In the genomic region with DNA sequence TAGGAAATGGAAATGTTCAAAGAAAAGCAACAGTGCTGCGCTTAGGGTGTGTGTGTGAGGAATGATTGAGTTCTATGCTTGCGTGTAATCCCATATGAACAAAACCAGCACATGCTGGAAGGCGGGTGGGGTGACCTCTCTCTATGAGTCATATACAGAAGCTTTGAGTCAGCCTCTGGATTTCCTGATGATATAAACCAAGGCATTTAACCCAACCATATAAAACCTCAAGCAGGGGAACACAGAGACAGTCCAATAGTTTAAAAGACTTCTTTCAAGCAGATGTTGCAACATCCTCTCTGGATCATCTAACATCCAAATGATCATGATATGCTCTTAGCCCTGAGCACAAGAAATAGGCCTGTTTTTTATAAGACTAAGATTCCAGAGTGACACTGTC, we compare ENCODE assay signal across 29 mouse cellular contexts.
DNase-seq lines count a peak whose midpoint lies in the region; ATAC-seq and TF ChIP-seq lines count a peak whose summit lies in the region.
"Had no signal": no experiment of that assay in that cellular context is flagged by ENCODE, and none has a peak within 500 bp of the region (broad histone marks: within the 10 kb centered on the region; RNA-seq: fewer than 3 reads in every experiment).

No protein-coding gene starts in this region.

- no peak for TF ChIP-seq CTCF in intestine, postnatal 0 days (IDR thresholded peaks at IDR 0.05; ENCODE audit: low read depth)
- TF ChIP-seq CTCF in stomach, postnatal 0 days (IDR thresholded peaks at IDR 0.05; ENCODE audit: low read depth): no peak

- H3K9ac ChIP-seq in intestine, embryonic 16.5 days (ENCODE audit: low read depth, low read length): no peak overlapping the region
- no peak overlapping the region for H3K9ac ChIP-seq in intestine, postnatal 0 days (ENCODE audit: low read depth, low read length)
- no peak overlapping the region for H3K9ac ChIP-seq in stomach, postnatal 0 days (ENCODE audit: low read length)
- no peak overlapping the region for H3K9ac ChIP-seq in liver, embryonic 12.5 days
- H3K9ac ChIP-seq: embryonic facial prominence, embryonic 12.5 days; forebrain, embryonic 12.5 days; forebrain, postnatal 0 days; heart, embryonic 13.5 days; hindbrain, embryonic 14.5 days; kidney, embryonic 15.5 days; lung, embryonic 15.5 days; midbrain, embryonic 12.5 days; neural tube, embryonic 13.5 days had no signal

- no peaks in the 10 kb centered on the region for H3K27me3 ChIP-seq in intestine, embryonic 16.5 days (replicated peaks; ENCODE audit: control insufficient read depth, insufficient read depth, low read length)
- H3K27me3 ChIP-seq in intestine, postnatal 0 days (replicated peaks; ENCODE audit: control insufficient read depth, insufficient read depth, low read length): no peaks in the 10 kb centered on the region
- H3K27me3 ChIP-seq in stomach, postnatal 0 days (ENCODE audit: control insufficient read depth, insufficient read depth, low read length): no peaks in the 10 kb centered on the region
- no peaks in the 10 kb centered on the region for H3K27me3 ChIP-seq in liver, embryonic 12.5 days (replicated peaks)
- H3K27me3 ChIP-seq: CH12.LX; embryonic facial prominence, embryonic 12.5 days; forebrain, embryonic 12.5 days; heart, embryonic 13.5 days; kidney, embryonic 15.5 days; lung, embryonic 15.5 days; megakaryocyte, embryonic 14.5 days; midbrain, embryonic 12.5 days; neural tube, embryonic 13.5 days had no signal

- no peaks in the 10 kb centered on the region for H3K4me1 ChIP-seq in intestine, embryonic 16.5 days (ENCODE audit: control insufficient read depth, insufficient read depth, low read length)
- H3K4me1 ChIP-seq in intestine, postnatal 0 days (replicated peaks; ENCODE audit: control insufficient read depth, insufficient read depth, low read length): no peaks in the 10 kb centered on the region
- no peaks in the 10 kb centered on the region for H3K4me1 ChIP-seq in stomach, postnatal 0 days (replicated peaks; ENCODE audit: control insufficient read depth, insufficient read depth)
- no peaks in the 10 kb centered on the region for H3K4me1 ChIP-seq in liver, embryonic 12.5 days
- H3K4me1 ChIP-seq: embryonic facial prominence, embryonic 12.5 days; forebrain, embryonic 12.5 days; heart, embryonic 13.5 days; kidney, embryonic 15.5 days; lung, embryonic 15.5 days; megakaryocyte, embryonic 14.5 days; midbrain, embryonic 12.5 days; neural tube, embryonic 13.5 days had no signal

- ATAC-seq in intestine, embryonic 16.5 days: peak; percentile 21; the same call in 1 of the 2 replicates
- ATAC-seq in intestine, postnatal 0 days: no peak
- ATAC-seq in granulocyte monocyte progenitor cell, adult 5-6 weeks (replicated peaks; ENCODE audit: poor library complexity, severe bottlenecking): peak; percentile 22; the same call in 1 of the 2 replicates
- ATAC-seq in stomach, postnatal 0 days (ENCODE audit: low FRiP score, low TSS enrichment): peak; percentile 84
- no peak for ATAC-seq in liver, embryonic 12.5 days
- no peak for ATAC-seq in CD4-positive, CD25-positive, alpha-beta regulatory T cell, adult 4 months
- ATAC-seq: forebrain, postnatal 0 days had no signal

- no peaks in the 10 kb centered on the region for H3K9me3 ChIP-seq in intestine, embryonic 16.5 days (ENCODE audit: control insufficient read depth, low read length)
- no peaks in the 10 kb centered on the region for H3K9me3 ChIP-seq in intestine, postnatal 0 days (ENCODE audit: control insufficient read depth)
- H3K9me3 ChIP-seq in stomach, postnatal 0 days (ENCODE audit: control insufficient read depth, low read length): no peaks in the 10 kb centered on the region
- no peaks in the 10 kb centered on the region for H3K9me3 ChIP-seq in liver, embryonic 12.5 days (replicated peaks)
- H3K9me3 ChIP-seq: embryonic facial prominence, embryonic 12.5 days; forebrain, embryonic 12.5 days; heart, embryonic 13.5 days; kidney, embryonic 15.5 days; lung, embryonic 15.5 days; megakaryocyte, embryonic 14.5 days; midbrain, embryonic 12.5 days; neural tube, embryonic 13.5 days had no signal

- 72% methylated on average over 3 of the region's 3 CpGs for WGBS in intestine, embryonic 16.5 days
- WGBS in intestine, postnatal 0 days: 79% methylated on average over 3 of the region's 3 CpGs
- 40% methylated on average over 3 of the region's 3 CpGs for WGBS in stomach, postnatal 0 days
- whole genome bisulfite sequencing in liver, embryonic 12.5 days (ENCODE audit: insufficient replicate concordance): 63% methylated on average over 3 of the region's 3 CpGs

- H3K27ac ChIP-seq in intestine, embryonic 16.5 days (ENCODE audit: low read length): no peak overlapping the region
- no peak overlapping the region for H3K27ac ChIP-seq in intestine, postnatal 0 days (ENCODE audit: low read depth, low read length)
- no peak overlapping the region for H3K27ac ChIP-seq in stomach, postnatal 0 days (replicated peaks)
- no peak overlapping the region for H3K27ac ChIP-seq in liver, embryonic 12.5 days
- H3K27ac ChIP-seq: embryonic facial prominence, embryonic 12.5 days; forebrain, embryonic 12.5 days; heart, embryonic 13.5 days; hindbrain, embryonic 14.5 days; kidney, embryonic 15.5 days; lung, embryonic 15.5 days; midbrain, embryonic 12.5 days; neural tube, embryonic 13.5 days had no signal

- H3K36me3 ChIP-seq in intestine, embryonic 16.5 days (ENCODE audit: control insufficient read depth, insufficient read depth, low read length): no peaks in the 10 kb centered on the region
- H3K36me3 ChIP-seq in intestine, postnatal 0 days (ENCODE audit: control insufficient read depth, insufficient read depth): no peaks in the 10 kb centered on the region
- H3K36me3 ChIP-seq in stomach, postnatal 0 days (ENCODE audit: control insufficient read depth, insufficient read depth, low read length): no peaks in the 10 kb centered on the region
- no peaks in the 10 kb centered on the region for H3K36me3 ChIP-seq in liver, embryonic 12.5 days
- H3K36me3 ChIP-seq: embryonic facial prominence, embryonic 12.5 days; forebrain, embryonic 12.5 days; heart, embryonic 13.5 days; kidney, embryonic 15.5 days; lung, embryonic 15.5 days; midbrain, embryonic 12.5 days; neural tube, embryonic 13.5 days had no signal

- peak; percentile 63 for DNase-seq in NIH3T3 (ENCODE audit: low read depth)
- DNase-seq in stomach, postnatal 0 days (ENCODE audit: low spot score): peak; percentile 17
- DNase-seq in cerebellum, adult 9-10 months: no peak
- DNase-seq: adrenal gland, adult 2 months; adrenal gland, postnatal 36 days; cerebellum, adult 8-10 months; cerebellum, postnatal 36 days; forebrain, postnatal 0 days; heart, postnatal 10 days; kidney, adult 18-20 months; kidney, postnatal 25 days; lung, postnatal 36 days; thymus, adult 18-20 months; thymus, postnatal 25 days had no signal

- no peak overlapping the region for H3K4me3 ChIP-seq in intestine, embryonic 16.5 days (ENCODE audit: low read length)
- no peak overlapping the region for H3K4me3 ChIP-seq in intestine, postnatal 0 days (ENCODE audit: low read depth, low read length)
- H3K4me3 ChIP-seq in stomach, postnatal 0 days (ENCODE audit: low read depth, low read length): no peak overlapping the region
- H3K4me3 ChIP-seq in liver, embryonic 12.5 days: no peak overlapping the region
- H3K4me3 ChIP-seq: embryonic facial prominence, embryonic 12.5 days; forebrain, embryonic 12.5 days; heart, embryonic 13.5 days; kidney, embryonic 15.5 days; lung, embryonic 15.5 days; megakaryocyte, embryonic 14.5 days; midbrain, embryonic 12.5 days; neural tube, embryonic 13.5 days had no signal

- no peak overlapping the region for H3K4me2 ChIP-seq in intestine, embryonic 16.5 days (ENCODE audit: low read depth, low read length)
- no peak overlapping the region for H3K4me2 ChIP-seq in intestine, postnatal 0 days (replicated peaks; ENCODE audit: low read depth)
- H3K4me2 ChIP-seq in stomach, postnatal 0 days (replicated peaks; ENCODE audit: low read depth): no peak overlapping the region
- no peak overlapping the region for H3K4me2 ChIP-seq in liver, embryonic 12.5 days
- H3K4me2 ChIP-seq: embryonic facial prominence, embryonic 12.5 days; forebrain, embryonic 12.5 days; heart, embryonic 13.5 days; hindbrain, embryonic 14.5 days; kidney, embryonic 15.5 days; lung, embryonic 15.5 days; midbrain, embryonic 12.5 days; neural tube, embryonic 13.5 days had no signal

- TF ChIP-seq EP300 in stomach, postnatal 0 days (optimal IDR thresholded peaks at IDR 0.05): no peak

Comparison
In these comparisons a context has a peak if more than half of its experiments do, and no peak if none do; other contexts are left out.
1. ATAC-seq: peak in intestine, embryonic 16.5 days (single experiment), granulocyte monocyte progenitor cell, adult 5-6 weeks (single experiment) and stomach, postnatal 0 days (single experiment); none in intestine, postnatal 0 days (single experiment), liver, embryonic 12.5 days (single experiment) and CD4-positive, CD25-positive, alpha-beta regulatory T cell, adult 4 months (single experiment).